Comparison of ENCODE assay signal across 8 mouse cellular contexts in genomic region chr13:83714466-83715307, GRCm38 (mm10).
A peak's percentile ranks its signal among the peaks of the same experiment; 100 is the strongest.
DNase-seq lines count a peak whose midpoint lies in the region; ATAC-seq and TF ChIP-seq lines count a peak whose summit lies in the region.

No protein-coding gene starts in this region.

- WGBS in forebrain, embryonic 10.5 days: under 1% methylated on average over 22 of the region's 22 CpGs
- 2% methylated on average over 22 of the region's 22 CpGs for WGBS in heart, embryonic 15.5 days
- 2% methylated on average over 22 of the region's 22 CpGs for WGBS in liver, embryonic 12.5 days (ENCODE audit: insufficient replicate concordance)
- under 1% methylated on average over 22 of the region's 22 CpGs for WGBS in neural tube, embryonic 12.5 days
- 1% methylated on average over 21 of the region's 22 CpGs for WGBS in stomach, postnatal 0 days

- peak overlapping the region; percentile 55 for H3K4me2 ChIP-seq in heart, embryonic 15.5 days
- peak overlapping the region; percentile 29; the same call in 1 of the 2 replicates for H3K4me2 ChIP-seq in liver, embryonic 12.5 days
- peak overlapping the region; percentile 72 for H3K4me2 ChIP-seq in neural tube, embryonic 12.5 days (replicated peaks)
- 0 out of 2 replicates have a peak overlapping the region, but pooled peaks have one; percentile 17 for H3K4me2 ChIP-seq in stomach, postnatal 0 days (replicated peaks; ENCODE audit: low read depth)

- DNase-seq in CD4-positive, CD25-positive, alpha-beta regulatory T cell, adult 2 months (ENCODE audit: low read depth, low spot score): peak; percentile 75
- peak; percentile 98 for DNase-seq in brain, embryonic 14.5 days (ENCODE audit: low read depth)
- peak; percentile 90 for DNase-seq in forebrain, embryonic 10.5 days (ENCODE audit: extremely low spot score, low spot score)
- peak; percentile 80 for DNase-seq in kidney, postnatal 14 days
- peak; percentile 79 for DNase-seq in stomach, postnatal 0 days (ENCODE audit: low spot score)

- TF ChIP-seq EP300 in stomach, postnatal 0 days (optimal IDR thresholded peaks at IDR 0.05): no peak

- peaks cover 95% of the 10 kb centered on the region for H3K27me3 ChIP-seq in forebrain, embryonic 10.5 days (ENCODE audit: poor library complexity, severe bottlenecking)
- peaks cover 89% of the 10 kb centered on the region for H3K27me3 ChIP-seq in heart, embryonic 15.5 days
- peaks cover 85% of the 10 kb centered on the region for H3K27me3 ChIP-seq in liver, embryonic 12.5 days (replicated peaks)
- H3K27me3 ChIP-seq in neural tube, embryonic 12.5 days (replicated peaks): peaks cover 13% of the 10 kb centered on the region
- H3K27me3 ChIP-seq in stomach, postnatal 0 days (ENCODE audit: control insufficient read depth, insufficient read depth, low read length): peaks cover 33% of the 10 kb centered on the region

- H3K36me3 ChIP-seq in forebrain, embryonic 10.5 days (replicated peaks): no peaks in the 10 kb centered on the region
- H3K36me3 ChIP-seq in heart, embryonic 15.5 days: no peaks in the 10 kb centered on the region
- no peaks in the 10 kb centered on the region for H3K36me3 ChIP-seq in liver, embryonic 12.5 days
- no peaks in the 10 kb centered on the region for H3K36me3 ChIP-seq in neural tube, embryonic 12.5 days
- no peaks in the 10 kb centered on the region for H3K36me3 ChIP-seq in stomach, postnatal 0 days (ENCODE audit: control insufficient read depth, insufficient read depth, low read length)

- H3K9me3 ChIP-seq in forebrain, embryonic 10.5 days: no peaks in the 10 kb centered on the region
- no peaks in the 10 kb centered on the region for H3K9me3 ChIP-seq in heart, embryonic 15.5 days (replicated peaks)
- H3K9me3 ChIP-seq in liver, embryonic 12.5 days (replicated peaks): no peaks in the 10 kb centered on the region
- no peaks in the 10 kb centered on the region for H3K9me3 ChIP-seq in neural tube, embryonic 12.5 days
- no peaks in the 10 kb centered on the region for H3K9me3 ChIP-seq in stomach, postnatal 0 days (ENCODE audit: control insufficient read depth, low read length)

- peaks cover 36% of the 10 kb centered on the region for H3K4me1 ChIP-seq in forebrain, embryonic 10.5 days
- peaks cover 7% of the 10 kb centered on the region for H3K4me1 ChIP-seq in heart, embryonic 15.5 days (replicated peaks)
- H3K4me1 ChIP-seq in liver, embryonic 12.5 days: no peaks in the 10 kb centered on the region
- peaks cover 4% of the 10 kb centered on the region; the same call in 1 of the 2 replicates for H3K4me1 ChIP-seq in neural tube, embryonic 12.5 days
- no peaks in the 10 kb centered on the region for H3K4me1 ChIP-seq in stomach, postnatal 0 days (replicated peaks; ENCODE audit: control insufficient read depth, insufficient read depth)

- TF ChIP-seq CTCF in brain, embryonic 14.5 days (IDR thresholded peaks at IDR 0.05; ENCODE audit: borderline replicate concordance, extremely low read depth, insufficient read depth, insufficient read length): peak; percentile 99
- peak; percentile 96 for TF ChIP-seq CTCF in stomach, postnatal 0 days (IDR thresholded peaks at IDR 0.05; ENCODE audit: low read depth)

- peak overlapping the region; percentile 84 for H3K4me3 ChIP-seq in forebrain, embryonic 10.5 days
- H3K4me3 ChIP-seq in heart, embryonic 15.5 days: peak overlapping the region; percentile 36
- peak overlapping the region; percentile 13; the same call in 1 of the 2 replicates for H3K4me3 ChIP-seq in liver, embryonic 12.5 days
- peak overlapping the region; percentile 61 for H3K4me3 ChIP-seq in neural tube, embryonic 12.5 days
- H3K4me3 ChIP-seq in stomach, postnatal 0 days (ENCODE audit: low read depth, low read length): no peak overlapping the region

- peak; percentile 47; the same call in 1 of the 2 replicates for ATAC-seq in heart, embryonic 15.5 days (replicated peaks; ENCODE audit: insufficient number of reproducible peaks, insufficient read depth, low FRiP score, low read depth)
- peak; percentile 37; the same call in 1 of the 2 replicates for ATAC-seq in liver, embryonic 12.5 days
- ATAC-seq in neural tube, embryonic 12.5 days (ENCODE audit: low FRiP score, low read depth): peak; percentile 81
- ATAC-seq in stomach, postnatal 0 days (ENCODE audit: low FRiP score, low TSS enrichment): peak; percentile 67

- peak overlapping the region; percentile 100 for H3K27ac ChIP-seq in forebrain, embryonic 10.5 days
- no peak overlapping the region for H3K27ac ChIP-seq in heart, embryonic 15.5 days
- no peak overlapping the region for H3K27ac ChIP-seq in liver, embryonic 12.5 days
- H3K27ac ChIP-seq in neural tube, embryonic 12.5 days: peak overlapping the region; percentile 87
- H3K27ac ChIP-seq in stomach, postnatal 0 days (replicated peaks): no peak overlapping the region

- no peak for TF ChIP-seq POLR2A in brain, embryonic 14.5 days (IDR thresholded peaks at IDR 0.05; ENCODE audit: borderline replicate concordance, extremely low read depth, insufficient read depth, insufficient read length, poor library complexity, severe bottlenecking)

- H3K9ac ChIP-seq in heart, embryonic 15.5 days: no peak overlapping the region
- no peak overlapping the region for H3K9ac ChIP-seq in liver, embryonic 12.5 days
- peak overlapping the region; percentile 100 for H3K9ac ChIP-seq in neural tube, embryonic 12.5 days
- H3K9ac ChIP-seq in stomach, postnatal 0 days (ENCODE audit: low read length): no peak overlapping the region

Comparison
In these comparisons a context has a peak if more than half of its experiments do, and no peak if none do; other contexts are left out.
1. H3K27ac ChIP-seq: peak in forebrain, embryonic 10.5 days (single experiment) and neural tube, embryonic 12.5 days (single experiment); none in heart, embryonic 15.5 days (single experiment), liver, embryonic 12.5 days (single experiment) and stomach, postnatal 0 days (single experiment).
2. H3K4me2 ChIP-seq: peak in every context shown above with its lines; median percentile 72 in neural tube, embryonic 12.5 days; 55 in heart, embryonic 15.5 days; 29 in liver, embryonic 12.5 days; 17 in stomach, postnatal 0 days.
3. Peak in every context shown above with its lines, with median percentiles within 50 percentile points of each other: DNase-seq and ATAC-seq.